ENCODE assay signal across 9 mouse cellular contexts in the genomic region with DNA sequence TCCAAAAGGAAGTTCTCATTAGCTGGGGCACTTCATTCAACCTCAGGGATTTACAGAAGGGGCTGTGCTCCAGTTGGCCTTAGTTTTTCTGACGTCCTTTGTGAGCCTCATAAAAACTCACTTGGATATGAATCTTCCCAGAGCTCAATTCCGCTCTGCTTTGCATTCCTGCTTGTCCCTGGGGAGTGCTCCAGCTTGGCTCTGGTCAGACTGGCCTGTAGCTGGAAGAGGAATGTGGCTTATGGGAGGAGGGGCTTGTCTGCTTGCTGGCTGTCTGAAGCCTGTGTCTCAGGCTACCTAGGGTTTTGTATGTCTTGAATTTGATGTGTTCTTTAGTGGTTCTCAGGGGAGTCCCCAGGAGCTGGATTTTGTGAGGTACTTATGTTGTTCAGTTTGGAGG. TPM values are rescaled to one million over a fixed set of nuclear protein-coding genes. Genes with fewer than 3 reads are reported as not detected.
DNase-seq lines count a peak whose midpoint lies in the region; ATAC-seq lines count a peak whose summit lies in the region.
"Had no signal": no experiment of that assay in that cellular context is flagged by ENCODE, and none has a peak within 500 bp of the region (broad histone marks: within the 10 kb centered on the region; RNA-seq: fewer than 3 reads in every experiment).

No protein-coding gene starts in this region.

- peaks cover 22% of the 10 kb centered on the region for H3K4me1 ChIP-seq in forebrain, embryonic 10.5 days
- no peaks in the 10 kb centered on the region for H3K4me1 ChIP-seq in forebrain, embryonic 15.5 days
- peaks cover 8% of the 10 kb centered on the region for H3K4me1 ChIP-seq in heart, embryonic 16.5 days (ENCODE audit: control insufficient read depth, insufficient read depth, low read length)
- H3K4me1 ChIP-seq in neural tube, embryonic 15.5 days: 0 out of 2 replicates have a peak, but pooled peaks cover 3% of the 10 kb centered on the region

- no peak overlapping the region for H3K4me3 ChIP-seq in forebrain, embryonic 10.5 days
- no peak overlapping the region for H3K4me3 ChIP-seq in forebrain, embryonic 15.5 days
- H3K4me3 ChIP-seq in heart, embryonic 16.5 days (ENCODE audit: low read length): no peak overlapping the region
- no peak overlapping the region for H3K4me3 ChIP-seq in neural tube, embryonic 15.5 days (replicated peaks)

- H3K27me3 ChIP-seq in forebrain, embryonic 10.5 days (ENCODE audit: poor library complexity, severe bottlenecking): no peaks in the 10 kb centered on the region
- no peaks in the 10 kb centered on the region for H3K27me3 ChIP-seq in forebrain, embryonic 15.5 days
- no peaks in the 10 kb centered on the region for H3K27me3 ChIP-seq in heart, embryonic 16.5 days (ENCODE audit: control insufficient read depth, insufficient read depth, low read length)
- no peaks in the 10 kb centered on the region for H3K27me3 ChIP-seq in neural tube, embryonic 15.5 days (replicated peaks)
- H3K27me3 ChIP-seq: CH12.LX had no signal

- no peak overlapping the region for H3K4me2 ChIP-seq in forebrain, embryonic 15.5 days (replicated peaks)
- H3K4me2 ChIP-seq in heart, embryonic 16.5 days (ENCODE audit: low read depth, low read length): no peak overlapping the region
- H3K4me2 ChIP-seq in neural tube, embryonic 15.5 days: no peak overlapping the region

- H3K9ac ChIP-seq in forebrain, embryonic 15.5 days (replicated peaks): no peak overlapping the region
- H3K9ac ChIP-seq in heart, embryonic 16.5 days (ENCODE audit: low read length): no peak overlapping the region
- no peak overlapping the region for H3K9ac ChIP-seq in neural tube, embryonic 15.5 days (replicated peaks)

- no peak for ATAC-seq in forebrain, embryonic 15.5 days (replicated peaks)
- peak; percentile 66 for ATAC-seq in heart, embryonic 16.5 days (replicated peaks; ENCODE audit: extremely low read depth, insufficient read depth, low FRiP score)
- ATAC-seq in neural tube, embryonic 15.5 days (ENCODE audit: low FRiP score): 0 out of 2 replicates have a peak, but pooled peaks have one; percentile 14
- ATAC-seq in monocyte, adult 5-6 weeks (replicated peaks; ENCODE audit: insufficient number of reproducible peaks, low FRiP score, low TSS enrichment, poor library complexity, severe bottlenecking): no peak

- peak; percentile 30 for DNase-seq in forebrain, embryonic 10.5 days (ENCODE audit: extremely low spot score, low spot score)
- DNase-seq in embryo, embryonic 9.5 days (ENCODE audit: extremely low spot score): peak; percentile 48
- DNase-seq in kidney, postnatal 36 days: peak; percentile 65 to 67
- no peak for DNase-seq in left cerebral cortex, adult 8-10 months (ENCODE audit: low spot score in 2 of 2)

- WGBS in forebrain, embryonic 10.5 days: 10% methylated on average over 2 of the region's 2 CpGs
- 4% methylated on average over 2 of the region's 2 CpGs for WGBS in forebrain, embryonic 15.5 days
- 5% methylated on average over 2 of the region's 2 CpGs for WGBS in heart, embryonic 16.5 days
- WGBS in neural tube, embryonic 15.5 days: 7% methylated on average over 2 of the region's 2 CpGs

- peak overlapping the region; percentile 83 for H3K27ac ChIP-seq in forebrain, embryonic 10.5 days
- H3K27ac ChIP-seq in forebrain, embryonic 15.5 days (replicated peaks): no peak overlapping the region
- peak overlapping the region; percentile 29; the same call in 1 of the 2 replicates for H3K27ac ChIP-seq in heart, embryonic 16.5 days (ENCODE audit: low read length)
- no peak overlapping the region for H3K27ac ChIP-seq in neural tube, embryonic 15.5 days (replicated peaks)

- H3K9me3 ChIP-seq in forebrain, embryonic 10.5 days: no peaks in the 10 kb centered on the region
- H3K9me3 ChIP-seq in forebrain, embryonic 15.5 days: no peaks in the 10 kb centered on the region
- H3K9me3 ChIP-seq in heart, embryonic 16.5 days (replicated peaks; ENCODE audit: control insufficient read depth, low read length): no peaks in the 10 kb centered on the region
- H3K9me3 ChIP-seq in neural tube, embryonic 15.5 days (replicated peaks): no peaks in the 10 kb centered on the region

- no peaks in the 10 kb centered on the region for H3K36me3 ChIP-seq in forebrain, embryonic 10.5 days (replicated peaks)
- H3K36me3 ChIP-seq in forebrain, embryonic 15.5 days: no peaks in the 10 kb centered on the region
- H3K36me3 ChIP-seq in heart, embryonic 16.5 days (ENCODE audit: control insufficient read depth, insufficient read depth): no peaks in the 10 kb centered on the region
- no peaks in the 10 kb centered on the region for H3K36me3 ChIP-seq in neural tube, embryonic 15.5 days

RNA-seq across cellular contexts. Expression of gene Top2b, which starts 36.4 kb away (rescaled TPM):
- 68.7 and 71.4 TPM in 2 replicates for polyA plus RNA-seq in forebrain, embryonic 10.5 days (2016; fragmentation: Nextera tagmentation; extraction: Ambion mirVana)
- polyA plus RNA-seq in forebrain, embryonic 15.5 days (2015; fragmentation: Nextera tagmentation; extraction: Ambion mirVana): 113 and 124 TPM in 2 replicates
- 23.4 and 24.9 TPM in 2 replicates for polyA plus RNA-seq in heart, embryonic 16.5 days (2015; fragmentation: Nextera tagmentation; extraction: Ambion mirVana)
- 57.7 and 60.3 TPM in 2 replicates for polyA plus RNA-seq in neural tube, embryonic 15.5 days (2015; fragmentation: Nextera tagmentation; extraction: Ambion mirVana)
- total RNA-seq in monocyte, adult 5-6 weeks (2017): 215 to 232 TPM (median 220 TPM) in 3 replicates
- total RNA-seq in left cerebral cortex, adult 8-10 months (2022): 10 to 100 TPM; 79.8 to 93.7 (median 88.4) TPM

Comparison
In these comparisons a context has a peak if more than half of its experiments do, and no peak if none do; other contexts are left out.
1. H3K27ac ChIP-seq: peak in forebrain, embryonic 10.5 days (single experiment) and heart, embryonic 16.5 days (single experiment); none in forebrain, embryonic 15.5 days (single experiment) and neural tube, embryonic 15.5 days (single experiment).
2. DNase-seq: peak in forebrain, embryonic 10.5 days (single experiment), embryo, embryonic 9.5 days (single experiment) and kidney, postnatal 36 days (2 of 2); none in left cerebral cortex, adult 8-10 months (0 of 2).
3. ATAC-seq: peak in heart, embryonic 16.5 days (single experiment) and neural tube, embryonic 15.5 days (single experiment); none in forebrain, embryonic 15.5 days (single experiment) and monocyte, adult 5-6 weeks (single experiment).